Mouse (Mus musculus): ENCODE measurements around the gene Atp1a2.

Atp1a2 gene

DNA sequence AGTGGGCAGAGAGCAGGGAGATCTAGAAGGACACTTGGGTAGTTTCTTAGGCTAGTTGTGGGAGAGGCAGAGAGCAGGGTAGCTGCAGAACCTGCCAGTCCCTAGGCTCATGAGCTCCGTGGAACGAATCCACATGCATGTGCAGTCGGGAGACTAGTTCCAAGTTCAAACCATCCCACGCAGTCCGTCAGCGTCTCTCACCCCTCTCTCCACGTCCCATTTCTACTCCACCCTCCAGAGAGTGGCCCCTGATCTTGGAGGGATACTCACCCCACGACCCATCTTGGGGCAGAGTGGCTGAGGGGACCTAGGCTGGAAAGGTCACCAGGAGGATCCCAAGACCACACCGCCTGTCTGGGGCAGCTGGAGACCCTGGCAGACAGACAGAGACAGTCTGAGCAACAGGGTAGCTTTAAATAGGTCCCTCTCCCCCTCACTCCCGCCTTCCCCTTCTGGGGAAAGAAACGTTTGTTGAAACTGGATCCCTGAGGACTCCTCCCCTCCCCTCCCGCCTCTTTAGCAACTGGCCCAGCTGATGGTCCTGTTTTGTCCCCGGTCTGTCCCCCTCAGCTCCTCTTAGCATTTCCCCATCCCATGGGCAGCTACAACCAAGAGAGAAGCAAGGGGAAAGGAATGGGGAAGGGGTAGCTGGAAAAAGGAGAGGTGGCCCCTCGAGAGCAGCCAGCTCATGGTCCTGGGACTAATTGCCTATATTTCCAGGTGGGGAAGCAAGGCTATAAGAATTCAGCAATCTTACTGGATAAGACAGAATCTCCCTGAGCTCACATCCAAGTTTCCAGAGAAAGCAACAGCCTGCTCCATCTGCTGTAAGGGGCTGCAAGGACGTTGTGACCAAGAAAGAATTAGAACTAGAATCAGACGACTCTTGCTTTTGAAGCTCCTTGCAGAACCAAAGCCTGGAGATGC, at the start of gene Atp1a2:
Gene Atp1a2 (minus strand): TSS at position 454 of the 927 bp plus-strand sequence.
- DNase-seq (ENCODE audit: low spot score in 2 of 2) = peak in 1 of 2 experiments; percentile 73

DNA sequence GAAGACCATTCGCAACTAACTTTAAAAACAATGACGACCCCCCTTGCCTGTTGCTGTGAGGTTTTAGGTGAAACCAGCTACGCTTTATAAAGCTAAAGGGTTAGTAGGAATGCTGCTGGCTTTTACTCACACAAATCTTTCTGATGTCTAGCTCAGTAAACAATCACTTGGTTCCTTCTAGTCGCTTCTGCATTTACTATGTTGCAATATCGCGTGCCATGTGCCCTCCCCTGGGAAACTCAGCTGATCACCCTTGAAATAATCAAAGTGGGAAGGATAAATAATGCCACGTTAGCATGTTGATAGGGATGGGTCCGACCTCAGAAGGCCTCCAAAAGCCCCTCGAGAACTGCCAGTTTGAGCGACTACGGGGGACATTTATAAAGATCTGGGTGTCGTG, 49.5 kb upstream of the Atp1a2 start:
- no peak for DNase-seq (ENCODE audit: low spot score in 2 of 2)

DNA sequence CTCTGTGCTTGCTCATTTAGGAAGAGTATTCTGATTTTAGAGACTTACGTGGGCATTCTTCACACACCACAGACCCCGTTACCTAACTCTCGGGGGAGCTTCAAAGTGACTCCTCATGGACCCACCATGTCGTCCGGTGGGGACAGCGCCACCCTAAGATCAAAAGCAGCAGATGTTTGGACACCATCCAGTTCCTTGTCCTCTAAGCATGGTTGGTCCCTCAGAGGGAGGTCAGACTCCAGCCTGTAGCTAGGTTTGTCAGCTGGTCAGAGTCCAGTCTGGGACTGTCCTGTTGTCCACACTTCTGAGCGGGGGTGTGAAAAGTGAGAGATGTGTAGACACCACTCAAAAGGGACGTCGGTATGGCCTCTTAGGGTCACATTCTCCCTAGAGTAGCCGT, 48.8 kb upstream of the Atp1a2 start:
- no peak for DNase-seq (ENCODE audit: low spot score in 2 of 2)

DNA sequence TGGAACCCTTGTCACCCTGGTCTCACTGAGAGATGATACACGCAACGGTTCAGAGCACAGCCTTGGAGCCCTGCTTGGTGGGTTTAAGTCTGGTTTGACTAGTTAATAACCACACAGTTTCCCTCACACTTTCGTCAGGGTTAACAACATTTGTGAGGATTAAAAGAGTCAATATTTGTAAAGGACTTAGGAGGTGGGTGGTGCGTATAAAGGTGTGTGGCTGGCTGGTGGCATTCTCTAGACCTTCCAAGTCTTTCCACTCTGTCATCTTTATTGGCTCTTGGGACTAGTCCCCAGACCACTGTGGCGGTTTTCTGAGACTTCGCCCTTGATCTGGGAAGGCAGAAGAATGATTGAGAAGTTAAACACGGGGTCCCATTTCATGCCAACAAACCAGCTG, 47.0 kb upstream of the Atp1a2 start:
- DNase-seq (ENCODE audit: low spot score in 2 of 2) = no peak

DNA sequence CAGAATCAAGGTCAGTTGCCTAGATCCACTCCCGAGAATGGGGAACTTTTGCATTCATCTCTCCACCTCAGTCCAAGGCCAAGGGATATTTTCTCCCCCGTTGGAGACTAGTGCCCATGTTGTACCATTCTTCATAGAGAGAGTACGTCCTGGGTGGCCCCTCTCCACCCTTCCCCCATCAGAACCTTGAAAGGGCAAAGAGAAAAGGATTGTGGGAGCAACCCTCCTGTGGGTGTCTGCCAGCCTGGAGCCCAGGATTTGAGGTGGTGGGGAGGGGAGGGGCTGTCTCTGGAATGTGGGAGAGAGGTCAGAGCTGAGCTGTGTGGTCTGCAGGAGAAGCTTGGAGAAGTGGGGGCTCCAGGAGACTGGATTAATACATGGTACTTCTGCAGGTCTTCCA, 46.0 kb upstream of the Atp1a2 start:
- no peak for DNase-seq (ENCODE audit: low spot score in 2 of 2)

DNA sequence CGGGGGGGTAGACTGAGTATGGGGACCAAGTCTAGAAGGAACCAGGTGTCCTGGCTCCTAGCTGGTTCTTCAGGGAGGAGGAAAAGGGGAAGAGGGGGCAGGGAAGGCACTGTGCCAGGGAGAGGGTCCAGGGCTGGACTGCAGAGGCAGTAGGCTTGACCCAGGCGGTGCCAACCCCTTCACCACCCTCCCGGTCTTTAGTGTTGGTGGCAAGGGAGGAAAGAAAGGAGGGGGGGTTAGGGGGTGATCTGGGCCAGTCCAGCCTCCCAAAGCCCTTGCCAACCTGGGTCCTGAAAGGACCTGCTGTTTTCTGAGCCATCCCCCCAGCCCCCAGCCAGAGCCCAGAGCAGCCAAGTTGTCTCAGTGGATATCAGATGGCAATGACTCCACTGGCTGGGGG, 44.9 kb upstream of the Atp1a2 start:
- peak in 1 of 2 experiments; percentile 72 for DNase-seq (ENCODE audit: low spot score in 2 of 2)

DNA sequence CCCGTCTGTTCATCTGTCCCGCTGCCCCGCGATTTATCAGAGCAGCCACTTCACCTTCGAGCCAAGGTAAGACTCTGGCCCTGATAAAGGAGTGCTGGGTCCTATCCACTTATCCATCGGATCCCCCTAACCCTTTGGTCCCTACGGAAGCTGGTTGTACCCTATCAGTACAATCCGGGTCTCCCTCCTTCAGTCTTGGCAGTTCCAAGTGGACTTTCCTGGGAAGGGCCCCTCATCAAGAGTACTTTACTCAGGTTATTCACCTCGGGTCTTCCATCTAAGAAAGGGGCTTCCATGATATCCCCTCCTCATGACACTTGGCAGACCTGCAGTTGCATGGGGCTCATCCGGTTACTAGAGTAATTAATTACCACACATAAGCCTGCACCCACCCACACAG, 43.5 kb upstream of the Atp1a2 start:
- DNase-seq (ENCODE audit: low spot score in 2 of 2) = no peak

DNA sequence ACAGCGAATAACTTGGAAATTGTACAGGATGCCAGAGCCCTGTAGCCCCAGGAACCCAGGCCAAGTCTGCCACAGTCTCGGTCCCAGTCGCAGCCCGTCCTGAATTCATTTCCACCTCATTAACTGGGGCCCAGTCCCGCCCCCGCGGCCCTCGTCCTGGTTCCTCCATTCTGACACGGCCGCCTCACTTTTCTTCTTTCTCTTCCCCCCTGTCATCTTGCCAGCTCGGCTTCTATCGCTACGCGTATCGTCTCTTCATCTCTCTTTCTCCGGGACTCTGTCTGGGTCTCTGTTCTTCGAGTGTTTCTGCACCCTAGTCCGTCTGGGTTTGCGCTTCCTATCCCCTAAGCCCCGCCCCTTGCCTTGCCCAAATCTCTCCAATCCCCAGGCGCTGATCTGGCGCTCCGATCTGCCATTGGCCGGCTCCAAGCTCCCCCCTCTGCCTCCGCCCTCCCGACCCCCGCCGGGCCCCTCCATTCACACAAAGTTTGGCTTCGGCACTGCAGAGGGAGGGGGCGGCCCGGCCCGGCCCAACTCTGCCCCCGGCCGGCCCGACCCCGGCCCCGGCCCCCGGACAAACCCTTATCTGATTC, 43.0 kb upstream of the Atp1a2 start, which contains the start of gene Kcnj10:
Gene Kcnj10 (plus strand): TSS at position 482 of the 593 bp plus-strand sequence.
- peak in 1 of 2 experiments; percentile 78 for DNase-seq (ENCODE audit: low spot score in 2 of 2)

DNA sequence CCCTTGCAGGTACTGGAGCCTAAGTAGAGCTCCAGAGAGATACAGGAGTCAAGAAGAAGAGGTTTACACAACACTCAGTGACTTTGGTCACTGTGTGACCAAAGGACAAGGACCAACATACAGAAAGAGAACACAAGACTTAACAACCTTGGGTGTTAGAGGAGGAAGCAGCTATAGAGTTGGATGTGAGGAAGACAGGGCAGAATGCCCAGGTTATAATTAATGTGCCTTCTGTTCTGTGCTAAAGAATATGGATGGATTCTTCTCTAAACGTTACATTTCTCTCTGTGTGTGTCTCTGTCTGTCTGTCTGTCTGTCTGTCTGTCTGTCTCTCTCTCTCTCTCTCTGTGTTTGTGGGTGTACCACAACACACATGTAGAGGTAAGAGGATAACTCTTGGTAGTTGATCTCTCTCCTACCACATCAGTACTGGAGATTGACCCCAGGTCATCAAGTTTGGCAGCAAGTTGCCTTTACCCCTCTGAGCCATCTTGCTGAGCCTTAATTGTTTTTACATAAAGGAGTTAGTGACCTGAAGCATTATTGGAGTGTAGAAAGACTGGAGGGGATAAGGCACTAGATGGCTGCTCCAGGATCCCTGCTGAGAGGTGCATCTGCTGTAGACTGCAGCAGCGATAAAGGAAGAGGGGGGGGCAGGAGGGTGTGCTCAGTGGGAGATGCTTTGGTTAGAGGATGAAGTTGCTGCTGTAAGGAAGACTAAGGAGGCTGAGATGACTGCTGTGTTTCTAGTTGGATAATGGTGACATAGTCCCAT, 39.7 kb upstream of the Atp1a2 start:
- no peak for DNase-seq (ENCODE audit: low spot score in 2 of 2)

DNA sequence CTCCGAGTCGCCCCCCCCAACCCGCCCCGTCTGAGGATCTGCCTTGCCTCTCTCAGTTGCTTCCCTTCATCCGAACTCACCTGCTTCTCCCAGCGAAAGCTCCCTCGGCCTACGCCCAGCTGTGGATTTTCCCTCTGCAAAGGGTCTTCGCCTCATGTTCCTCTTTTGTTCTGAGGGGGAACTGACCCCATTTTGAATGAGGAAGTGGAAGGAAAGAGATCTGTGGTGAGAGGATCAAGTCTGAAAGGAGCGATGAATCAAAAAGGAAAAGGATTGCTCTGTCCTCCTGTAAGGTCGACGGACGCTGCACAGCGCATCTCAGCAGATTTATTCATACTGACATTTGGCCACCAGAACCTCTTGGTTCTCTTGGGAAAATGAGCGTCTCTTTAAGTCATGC, 37.9 kb upstream of the Atp1a2 start:
- DNase-seq (ENCODE audit: low spot score in 2 of 2) = no peak

DNA sequence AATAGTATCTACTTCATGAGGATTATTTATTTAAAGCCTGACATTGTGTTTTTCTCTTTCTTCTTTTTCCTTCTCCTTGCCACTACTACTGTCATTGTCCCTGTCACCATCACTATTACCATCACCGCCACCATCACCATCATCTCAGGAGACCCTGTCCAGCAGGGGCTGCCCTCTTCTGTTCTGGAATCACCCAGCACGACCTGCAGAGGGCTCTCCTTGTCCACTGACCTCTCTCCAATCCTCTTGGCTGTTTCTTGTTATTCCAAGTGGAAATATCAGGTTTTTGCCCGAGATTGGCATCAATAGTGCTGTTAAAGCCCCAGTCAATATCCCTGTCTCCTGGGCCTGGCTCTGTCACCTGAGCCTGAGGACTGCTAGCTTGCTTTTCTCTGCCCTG, 35.6 kb upstream of the Atp1a2 start:
- DNase-seq (ENCODE audit: low spot score in 2 of 2) = peak in 1 of 2 experiments; percentile 14

DNA sequence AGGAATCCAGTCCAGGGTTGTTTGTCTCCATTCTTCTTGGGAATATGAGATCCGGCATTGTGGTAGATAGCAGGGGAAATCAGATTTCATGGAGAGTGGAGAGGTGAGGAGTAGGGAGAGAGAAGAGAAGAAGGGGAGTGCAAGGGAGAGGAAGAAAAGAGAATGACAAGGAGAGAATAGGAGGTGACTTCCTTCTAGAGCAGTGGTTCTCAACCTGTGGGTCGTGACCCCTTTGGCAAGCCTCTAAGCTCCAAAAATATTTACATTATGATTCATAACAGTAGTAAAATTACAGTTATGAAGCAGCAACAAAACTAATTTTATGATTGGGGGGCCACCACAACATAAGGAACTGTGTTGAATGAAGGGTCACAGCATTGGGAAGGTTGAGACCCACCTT, 35.1 kb upstream of the Atp1a2 start:
- no peak for DNase-seq (ENCODE audit: low spot score in 2 of 2)

DNA sequence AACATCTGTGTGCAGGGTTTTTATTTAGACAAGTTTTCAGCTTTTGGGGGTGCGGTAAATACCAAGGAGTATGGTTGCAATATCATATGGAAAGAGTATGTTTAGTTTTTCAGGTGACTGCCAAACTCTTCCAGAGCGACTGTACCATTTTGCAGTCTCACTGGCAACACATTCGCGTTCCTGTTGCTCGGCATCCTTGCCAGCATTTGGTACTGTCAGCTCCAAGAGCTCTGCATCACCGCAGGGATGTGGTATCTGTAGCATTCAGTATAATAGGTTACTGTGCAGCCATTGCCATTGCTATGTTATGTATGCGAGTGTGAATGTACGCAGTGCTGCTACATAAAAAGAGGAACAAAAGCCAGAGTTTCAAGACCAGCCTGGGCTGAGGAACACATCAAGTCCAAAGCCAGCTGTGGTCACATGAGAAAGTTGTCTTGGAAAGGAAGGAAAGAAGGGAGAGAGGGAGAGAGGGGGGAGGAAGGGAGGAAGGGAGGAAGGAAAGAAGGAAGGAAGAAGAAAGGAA, 33.6 kb upstream of the Atp1a2 start:
- DNase-seq (ENCODE audit: low spot score in 2 of 2) = no peak

DNA sequence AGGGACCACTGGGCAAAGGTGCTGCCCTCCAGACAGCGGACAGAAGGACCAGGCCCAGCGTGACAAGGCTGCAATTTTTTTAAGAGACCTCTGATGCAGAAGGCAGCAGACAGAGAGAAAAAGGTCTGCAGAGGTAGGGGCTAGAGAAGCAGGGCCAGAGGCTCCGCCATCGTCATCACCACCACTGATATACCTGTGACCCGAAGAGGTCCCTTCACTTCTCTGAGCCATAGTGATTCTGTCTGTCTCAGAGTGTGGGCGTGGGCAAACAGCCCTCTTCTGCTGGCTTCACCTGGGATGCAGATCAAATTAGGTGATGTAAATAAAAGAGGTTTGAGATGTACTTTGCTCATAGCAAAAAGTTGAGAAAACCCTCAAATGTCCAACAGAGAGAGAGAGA, 31.8 kb upstream of the Atp1a2 start:
- DNase-seq (ENCODE audit: low spot score in 2 of 2) = no peak

DNA sequence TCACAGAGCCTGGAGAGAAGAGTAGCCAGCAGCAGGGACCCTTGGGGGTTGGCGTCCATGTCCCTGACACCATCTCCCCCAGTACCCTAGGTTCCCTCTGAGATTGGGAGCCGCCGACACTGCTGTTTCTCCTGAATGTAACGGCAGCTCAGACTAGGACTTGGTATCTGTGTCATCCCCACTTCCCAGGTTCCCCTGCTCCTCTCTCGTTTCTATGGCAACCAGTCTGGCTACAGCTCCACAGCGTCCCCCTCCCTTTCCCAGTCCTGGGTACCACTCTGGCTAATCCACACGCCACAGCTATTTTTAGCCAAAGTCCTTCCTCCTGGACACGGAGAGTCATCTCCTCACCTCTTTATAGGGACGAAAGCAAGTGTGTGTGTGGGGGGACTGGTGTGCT, 31.3 kb upstream of the Atp1a2 start, which contains the start of gene Kcnj9:
Gene Kcnj9 (minus strand): TSS at position 188 of the 400 bp plus-strand sequence.
- DNase-seq (ENCODE audit: low spot score in 2 of 2) = peak in 1 of 2 experiments; percentile 88

DNA sequence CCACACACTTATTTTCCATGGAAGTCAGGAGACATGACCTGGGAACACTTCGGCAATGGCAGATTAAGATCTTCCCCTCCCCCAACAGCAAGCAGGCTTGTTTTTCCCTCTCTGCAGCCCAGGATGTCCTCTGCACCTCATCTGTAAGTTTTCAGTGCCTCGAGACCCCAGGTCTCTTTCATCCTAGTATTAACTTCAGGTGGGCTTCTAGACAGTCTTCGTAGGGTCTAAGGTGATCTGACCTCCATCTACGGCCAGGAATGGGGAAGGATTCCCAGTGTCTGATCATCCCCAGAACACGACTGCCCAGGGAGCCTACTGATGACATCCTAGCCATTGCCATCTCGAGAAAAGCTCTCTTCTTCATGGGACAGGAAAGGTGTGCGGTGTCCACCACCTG, 30.6 kb upstream of the Atp1a2 start:
- DNase-seq (ENCODE audit: low spot score in 2 of 2) = no peak

DNA sequence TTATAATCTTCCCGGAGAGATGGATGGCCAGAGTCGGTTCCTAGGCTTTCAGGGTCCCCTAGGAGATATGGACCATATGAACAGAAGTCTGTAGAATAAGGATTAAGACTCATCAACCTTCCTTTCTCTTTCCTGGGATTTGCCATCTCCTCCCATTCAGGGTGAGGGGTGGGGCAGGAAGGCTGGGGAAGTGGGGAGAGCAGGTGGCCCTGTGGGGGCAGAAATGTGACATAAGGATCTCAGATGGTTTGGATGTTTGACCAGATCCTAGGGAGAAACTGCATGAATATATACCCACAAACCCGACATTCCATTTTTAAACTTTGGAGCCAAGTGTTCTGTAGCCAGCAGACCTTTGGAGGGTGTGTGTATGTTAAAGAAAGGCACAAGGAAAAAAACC, 30.2 kb upstream of the Atp1a2 start:
- DNase-seq (ENCODE audit: low spot score in 2 of 2) = no peak

DNA sequence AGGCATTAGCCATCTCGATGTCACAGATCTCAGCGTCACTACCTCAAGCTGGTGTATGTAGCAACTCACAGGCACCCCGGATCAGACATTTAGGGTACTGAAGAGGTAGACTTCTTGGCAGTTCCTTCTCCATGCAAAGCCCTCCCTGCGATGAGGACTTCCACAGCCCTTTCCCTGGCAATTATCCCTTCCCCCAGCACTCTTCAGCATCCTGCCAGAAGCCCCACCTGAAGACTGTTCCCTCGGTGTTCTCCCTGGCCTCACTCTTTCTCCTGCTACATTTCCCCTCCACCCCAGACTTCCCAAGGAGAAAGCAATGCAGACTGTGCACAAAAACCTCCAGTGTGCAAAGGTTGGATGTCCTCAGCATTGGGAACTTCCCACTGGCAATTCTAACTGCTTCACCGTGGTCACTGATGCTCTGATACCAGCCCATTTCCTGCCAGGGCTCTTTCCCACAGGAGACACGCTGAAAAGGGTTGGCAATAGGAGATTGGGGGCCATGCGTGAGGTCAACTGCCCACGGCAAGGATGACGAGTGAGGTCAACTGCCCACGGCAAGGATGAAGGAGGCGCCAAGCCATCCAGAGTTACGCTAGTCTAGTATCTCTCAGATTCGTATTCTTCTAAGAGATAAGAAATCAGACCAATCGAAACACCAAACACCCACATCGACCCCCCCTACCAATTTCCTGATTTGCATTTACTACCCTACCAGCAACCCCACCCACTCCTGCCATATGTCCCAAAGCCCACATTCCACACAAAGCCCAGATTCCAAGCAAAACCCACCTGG, 29.5 kb upstream of the Atp1a2 start:
- no peak for DNase-seq (ENCODE audit: low spot score in 2 of 2)

DNA sequence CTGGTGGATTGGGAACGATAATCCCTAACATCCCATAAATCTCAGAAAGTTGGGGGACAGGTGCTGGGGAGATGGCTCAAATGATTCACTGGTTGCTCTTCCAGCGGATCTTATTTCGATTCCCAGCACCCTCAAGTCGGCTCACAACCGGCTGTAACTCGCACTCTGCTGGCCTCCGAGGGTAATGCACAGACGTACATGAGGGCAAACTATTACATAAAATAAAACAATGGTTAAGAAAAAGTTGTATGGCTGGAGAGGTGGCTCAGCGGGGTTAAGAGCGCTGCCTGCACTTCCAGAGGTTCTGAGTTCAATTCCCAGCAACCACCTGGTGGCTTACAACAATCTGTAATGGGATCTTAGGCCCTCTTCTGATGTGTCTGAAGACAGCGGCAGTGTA, 28.8 kb upstream of the Atp1a2 start:
- no peak for DNase-seq (ENCODE audit: low spot score in 2 of 2)

DNA sequence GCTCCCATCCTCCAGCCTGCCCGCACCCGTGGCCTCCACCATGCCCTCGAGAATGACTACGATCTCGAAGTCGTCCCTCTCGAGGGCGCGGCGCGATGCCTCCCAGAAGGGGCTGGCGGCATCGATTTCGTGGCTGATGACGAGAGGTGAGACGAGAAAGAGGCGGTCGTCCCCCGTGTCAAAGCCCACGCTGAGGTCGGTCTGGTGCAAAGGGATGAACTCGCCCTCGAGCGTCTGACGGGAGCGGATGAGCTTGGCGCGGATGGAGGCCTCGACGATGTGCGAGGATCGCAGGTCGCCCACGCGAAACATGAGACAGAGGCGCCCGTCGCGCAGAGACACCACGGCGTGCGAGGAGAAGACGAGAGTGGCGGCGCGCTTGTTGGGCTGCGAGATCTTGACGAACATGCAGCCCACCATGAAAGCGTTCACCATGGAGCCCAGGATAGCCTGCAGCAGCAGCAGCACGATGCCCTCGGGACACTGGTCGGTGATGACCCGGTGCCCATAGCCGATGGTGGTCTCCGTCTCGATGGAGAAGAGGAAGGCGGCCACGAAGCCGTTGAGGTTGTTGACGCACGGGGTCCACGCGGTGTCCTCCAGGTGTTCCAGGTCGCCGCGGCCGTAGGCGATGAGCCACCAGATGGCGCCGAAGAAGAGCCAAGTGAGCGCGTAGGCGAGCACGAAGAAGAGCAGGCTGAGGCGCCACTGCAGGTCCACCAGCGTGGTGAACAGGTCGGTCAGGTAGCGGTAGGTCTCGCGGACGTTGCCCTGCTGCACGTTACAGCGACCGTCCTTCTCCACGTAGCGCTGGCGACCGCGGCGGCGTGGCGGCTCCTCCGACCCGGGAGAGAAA, 28.0 kb upstream of the Atp1a2 start:
- DNase-seq (ENCODE audit: low spot score in 2 of 2) = no peak

Measured in left cerebral cortex, adult 9 months (tissue).